Mouse (Mus musculus): ENCODE data around the gene Kremen1. TPM values are rescaled to one million over a fixed set of nuclear protein-coding genes. Genes with fewer than 3 reads are reported as not detected.
A peak's percentile ranks its signal among the peaks of the same experiment; 100 is the strongest.

The Kremen1 gene
- 28.3 and 33.8 TPM in 2 replicates for polyA plus RNA-seq (2011; ENCODE audit: insufficient read length, low read depth, missing spikeins)

GRCm38 (mm10) chr11:5261508-5262392, at the start of gene Kremen1:
Gene Kremen1 (minus strand): TSS chr11:5261558.
- H3K4me3 ChIP-seq (ENCODE audit: insufficient read depth, low read length), result peak within 1 kb of the TSS; percentile 73
- H3K27ac ChIP-seq (ENCODE audit: insufficient read depth, low read length), result no peak within 1 kb of the TSS
- peaks cover 4% of the 10 kb centered on the region; the same call in 1 of the 2 replicates for H3K4me1 ChIP-seq (ENCODE audit: control insufficient read depth, insufficient read depth, low read length)
- TF ChIP-seq POLR2A (IDR thresholded peaks at IDR 0.05; ENCODE audit: low read depth, low read length) (peak; percentile 54), CTCF (IDR thresholded peaks at IDR 0.05; ENCODE audit: borderline replicate concordance, insufficient read depth, low read length) (no peak)

GRCm38 (mm10) chr11:5307024-5307905, 45.9 kb upstream of the Kremen1 start:
- peaks cover 3% of the 10 kb centered on the region for H3K4me1 ChIP-seq (ENCODE audit: control insufficient read depth, insufficient read depth, low read length)
- no peak overlapping the region for H3K4me3 ChIP-seq (ENCODE audit: insufficient read depth, low read length)
- H3K27ac ChIP-seq (ENCODE audit: insufficient read depth, low read length), result no peak overlapping the region

GRCm38 (mm10) chr11:5306017-5306416, 44.7 kb upstream of the Kremen1 start:
- no peak overlapping the region for H3K4me3 ChIP-seq (ENCODE audit: insufficient read depth, low read length)
- H3K4me1 ChIP-seq (ENCODE audit: control insufficient read depth, insufficient read depth, low read length), result peaks cover 3% of the 10 kb centered on the region
- H3K27ac ChIP-seq (ENCODE audit: insufficient read depth, low read length), result no peak overlapping the region
- TF ChIP-seq POLR2A (IDR thresholded peaks at IDR 0.05; ENCODE audit: low read depth, low read length) (no peak), CTCF (IDR thresholded peaks at IDR 0.05; ENCODE audit: borderline replicate concordance, insufficient read depth, low read length) (no peak)

More at GRCm38 (mm10) chr11:5307024-5307905, 45.9 kb upstream of the Kremen1 start:
- no peak for TF ChIP-seq CTCF (IDR thresholded peaks at IDR 0.05; ENCODE audit: borderline replicate concordance, insufficient read depth, low read length)
- TF ChIP-seq POLR2A (IDR thresholded peaks at IDR 0.05; ENCODE audit: low read depth, low read length), result no peak

GRCm38 (mm10) chr11:5304526-5304925, 43.2 kb upstream of the Kremen1 start:
- TF ChIP-seq POLR2A (IDR thresholded peaks at IDR 0.05; ENCODE audit: low read depth, low read length) (no peak), CTCF (IDR thresholded peaks at IDR 0.05; ENCODE audit: borderline replicate concordance, insufficient read depth, low read length) (no peak)
- peak overlapping the region; percentile 11; the same call in 1 of the 2 replicates for H3K27ac ChIP-seq (ENCODE audit: insufficient read depth, low read length)
- H3K4me3 ChIP-seq (ENCODE audit: insufficient read depth, low read length), result no peak overlapping the region
- peaks cover 3% of the 10 kb centered on the region for H3K4me1 ChIP-seq (ENCODE audit: control insufficient read depth, insufficient read depth, low read length)

- no peak overlapping the region for H3K4me3 ChIP-seq (ENCODE audit: insufficient read depth, low read length)
- no peak overlapping the region for H3K27ac ChIP-seq (ENCODE audit: insufficient read depth, low read length)
- H3K4me1 ChIP-seq (ENCODE audit: control insufficient read depth, insufficient read depth, low read length), result peaks cover 30% of the 10 kb centered on the region
- TF ChIP-seq POLR2A (IDR thresholded peaks at IDR 0.05; ENCODE audit: low read depth, low read length), result no peak
- TF ChIP-seq CTCF (IDR thresholded peaks at IDR 0.05; ENCODE audit: borderline replicate concordance, insufficient read depth, low read length), result no peak
Observed at GRCm38 (mm10) chr11:5298007-5298372, 36.6 kb upstream of the Kremen1 start.

GRCm38 (mm10) chr11:5297148-5298006, 36.0 kb upstream of the Kremen1 start:
- Histone ChIP-seq H3K4me3 (ENCODE audit: insufficient read depth, low read length) (no peak overlapping the region), H3K27ac (ENCODE audit: insufficient read depth, low read length) (no peak overlapping the region), H3K4me1 (ENCODE audit: control insufficient read depth, insufficient read depth, low read length) (peaks cover 30% of the 10 kb centered on the region)
- TF ChIP-seq CTCF (IDR thresholded peaks at IDR 0.05; ENCODE audit: borderline replicate concordance, insufficient read depth, low read length) (no peak), POLR2A (IDR thresholded peaks at IDR 0.05; ENCODE audit: low read depth, low read length) (no peak)

- Histone ChIP-seq H3K27ac (ENCODE audit: insufficient read depth, low read length) (no peak overlapping the region), H3K4me3 (ENCODE audit: insufficient read depth, low read length) (no peak overlapping the region), H3K4me1 (ENCODE audit: control insufficient read depth, insufficient read depth, low read length) (peaks cover 30% of the 10 kb centered on the region)
- TF ChIP-seq POLR2A (IDR thresholded peaks at IDR 0.05; ENCODE audit: low read depth, low read length) (no peak), CTCF (IDR thresholded peaks at IDR 0.05; ENCODE audit: borderline replicate concordance, insufficient read depth, low read length) (no peak)
Observed at GRCm38 (mm10) chr11:5296576-5297115, 35.3 kb upstream of the Kremen1 start.

GRCm38 (mm10) chr11:5294805-5295204, 33.4 kb upstream of the Kremen1 start:
- Histone ChIP-seq H3K27ac (ENCODE audit: insufficient read depth, low read length) (no peak overlapping the region), H3K4me3 (ENCODE audit: insufficient read depth, low read length) (no peak overlapping the region), H3K4me1 (ENCODE audit: control insufficient read depth, insufficient read depth, low read length) (peaks cover 32% of the 10 kb centered on the region)
- no peak for TF ChIP-seq CTCF (IDR thresholded peaks at IDR 0.05; ENCODE audit: borderline replicate concordance, insufficient read depth, low read length)
- TF ChIP-seq POLR2A (IDR thresholded peaks at IDR 0.05; ENCODE audit: low read depth, low read length), result no peak

Measured in embryonic fibroblast, embryonic 13.5 days (primary cell).